Mouse (Mus musculus): ENCODE results near the gene Ociad2. TPM values are rescaled to one million over a fixed set of nuclear protein-coding genes. Genes with fewer than 3 reads are reported as not detected.
"Not testable (repeated sequence)": the region's sequence is repeated elsewhere in the genome, so short reads cannot be mapped to it uniquely, and the experiment has no call there.

The Ociad2 gene
- polyA plus RNA-seq, 1 experiment from 2014 or later, result 17.0 TPM

DNA sequence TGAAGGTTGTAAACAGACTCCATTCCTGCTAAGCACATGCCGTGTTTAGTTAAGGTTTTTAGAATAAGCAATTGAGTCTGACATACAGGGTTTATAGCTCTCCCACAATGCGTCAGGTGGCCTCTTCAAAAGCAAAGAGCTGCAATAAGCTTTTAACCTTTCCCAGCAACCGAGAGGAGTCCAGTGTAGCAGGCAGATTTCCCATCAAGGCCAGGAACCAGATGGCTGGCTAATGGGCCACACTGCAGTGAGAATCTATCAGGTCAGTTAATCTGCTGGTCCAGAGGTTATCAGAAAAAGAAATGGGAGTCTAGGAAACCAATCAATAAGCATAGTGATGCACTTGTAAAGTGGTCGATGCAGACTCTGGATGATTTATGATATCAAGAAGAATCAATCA is 9.8 kb downstream of the Ociad2 start:
- Histone ChIP-seq H3K27me3 (replicated peaks) (no peaks in the 10 kb centered on the region; the same call in 1 of the 2 replicates), H3K4me2 (no peak overlapping the region), H3K4me1 (peaks cover 23% of the 10 kb centered on the region), H3K9ac (no peak overlapping the region), H3K36me3 (0 out of 2 replicates have a peak, but pooled peaks cover 4% of the 10 kb centered on the region), H3K27ac (replicated peaks) (no peak overlapping the region), H3K4me3 (no peak overlapping the region), H3K9me3 (no peaks in the 10 kb centered on the region)
- 61% methylated on average over 4 of the region's 4 CpGs for WGBS
- ATAC-seq (ENCODE audit: extremely low read depth, insufficient number of reproducible peaks, low FRiP score, low TSS enrichment), result no peak

DNA sequence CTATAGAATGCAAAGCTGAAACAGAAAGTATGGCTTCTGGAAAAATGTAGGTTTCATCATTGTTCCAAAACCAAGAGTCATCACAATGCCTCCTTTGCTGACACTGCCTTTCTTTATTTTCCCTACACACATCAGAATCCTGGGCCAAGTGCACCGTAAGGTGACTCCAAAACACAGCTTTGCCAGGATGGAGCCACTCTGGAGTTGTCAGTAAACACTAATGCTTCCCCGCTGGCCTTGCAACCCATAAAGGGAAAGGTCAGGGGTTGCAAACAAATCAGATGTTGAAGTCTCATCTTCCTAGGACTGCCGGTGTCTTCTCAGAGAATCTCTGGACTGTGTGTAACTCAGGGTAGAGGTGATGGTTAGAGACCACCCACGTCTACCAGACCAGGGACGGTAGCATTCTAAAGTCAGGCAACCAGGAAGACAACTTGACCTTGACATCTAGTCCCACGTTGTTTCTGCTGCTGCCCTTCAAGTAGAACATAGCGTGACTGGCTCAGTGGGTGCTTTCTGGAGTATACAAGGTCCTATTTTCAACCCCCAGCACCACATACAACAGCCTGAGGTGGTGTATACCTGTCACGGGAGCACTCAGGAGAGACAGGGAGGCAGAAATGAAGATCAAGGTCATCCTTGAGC is 16.2 kb downstream of the Ociad2 start:
- WGBS, result 79% methylated on average over 8 of the region's 8 CpGs
- Histone ChIP-seq H3K4me1 (no peaks in the 10 kb centered on the region), H3K4me3 (no peak overlapping the region), H3K27me3 (replicated peaks) (no peaks in the 10 kb centered on the region), H3K9me3 (no peaks in the 10 kb centered on the region), H3K4me2 (no peak overlapping the region), H3K9ac (no peak overlapping the region), H3K36me3 (peaks cover 20% of the 10 kb centered on the region), H3K27ac (replicated peaks) (no peak overlapping the region)
- ATAC-seq (ENCODE audit: extremely low read depth, insufficient number of reproducible peaks, low FRiP score, low TSS enrichment), result no peak

DNA sequence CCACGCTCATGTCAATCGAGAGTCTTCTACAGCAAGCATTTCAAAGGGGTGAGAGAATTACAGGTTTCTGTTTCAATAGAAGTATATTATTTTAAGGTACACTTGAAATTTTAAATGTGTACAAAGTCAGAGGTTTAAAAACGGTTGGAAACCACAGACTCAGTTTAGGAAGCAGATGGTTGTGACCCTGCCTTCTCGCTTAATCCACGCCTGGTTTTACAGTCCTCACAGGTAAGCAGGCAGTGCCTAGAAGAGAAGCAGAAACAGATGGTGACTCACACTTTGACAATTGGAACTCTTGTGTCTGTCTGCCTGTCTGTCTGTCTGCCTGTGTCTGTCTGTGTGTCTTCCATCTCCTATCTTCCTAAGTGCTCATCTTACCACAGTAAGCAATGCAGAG is 17.2 kb downstream of the Ociad2 start:
- H3K27ac ChIP-seq (replicated peaks), result no peak overlapping the region
- no peaks in the 10 kb centered on the region for H3K27me3 ChIP-seq (replicated peaks)
- H3K4me2 ChIP-seq, result no peak overlapping the region
- H3K4me3 ChIP-seq, result no peak overlapping the region
- H3K9me3 ChIP-seq, result no peaks in the 10 kb centered on the region
- 82% methylated on average over 5 of the region's 5 CpGs for WGBS
- ATAC-seq (ENCODE audit: extremely low read depth, insufficient number of reproducible peaks, low FRiP score, low TSS enrichment), result no peak
- H3K9ac ChIP-seq, result no peak overlapping the region
- H3K36me3 ChIP-seq, result peaks cover 19% of the 10 kb centered on the region
- no peaks in the 10 kb centered on the region for H3K4me1 ChIP-seq

DNA sequence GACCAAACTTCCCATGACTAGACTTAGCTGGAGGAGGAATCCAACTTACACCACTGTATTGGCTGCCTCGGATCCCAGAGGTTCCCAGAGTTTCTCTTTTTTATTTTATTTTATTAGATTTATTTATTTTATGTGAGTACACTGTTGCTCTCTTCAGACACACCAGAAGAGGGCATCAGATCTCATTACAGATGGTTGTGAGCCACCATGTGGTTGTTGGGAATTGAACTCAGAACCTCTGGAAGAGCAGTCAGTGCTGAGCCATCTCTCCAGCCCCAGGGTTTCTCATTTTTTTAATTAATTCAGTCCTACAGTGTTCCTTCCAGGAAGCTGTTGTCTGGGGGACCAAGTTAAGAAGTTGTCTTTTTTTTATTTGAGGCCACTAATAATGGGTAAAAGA is 18.1 kb downstream of the Ociad2 start:
- H3K4me3 ChIP-seq; H3K4me1 ChIP-seq; H3K9me3 ChIP-seq; H3K27ac ChIP-seq (replicated peaks); H3K4me2 ChIP-seq; H3K9ac ChIP-seq; H3K27me3 ChIP-seq (replicated peaks); ATAC-seq (ENCODE audit: extremely low read depth, insufficient number of reproducible peaks, low FRiP score, low TSS enrichment): not testable (repeated sequence)
- WGBS, result 82% methylated on average over 1 of the region's 1 CpGs
- peaks cover 20% of the 10 kb centered on the region for H3K36me3 ChIP-seq

DNA sequence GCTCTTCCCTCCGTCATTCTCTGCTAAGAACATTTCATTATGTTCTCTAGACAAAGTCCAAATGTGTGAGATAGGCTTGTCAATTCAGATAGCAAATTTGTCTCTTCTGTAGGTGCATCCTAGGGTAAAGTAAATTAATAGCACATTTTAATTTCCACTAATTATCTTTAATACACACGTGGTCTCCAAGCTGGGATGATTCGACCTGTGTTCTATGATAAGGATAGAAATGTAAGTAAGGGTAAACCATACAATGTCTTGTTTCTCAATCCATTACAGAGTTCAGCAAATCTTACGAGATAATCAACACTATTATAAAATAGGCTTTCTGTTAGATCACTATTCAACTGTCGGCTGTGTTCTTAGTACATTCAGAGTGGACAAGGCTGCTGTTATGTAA is 21.5 kb downstream of the Ociad2 start:
- 88% methylated on average over 5 of the region's 5 CpGs for WGBS
- Histone ChIP-seq H3K4me3 (no peak overlapping the region), H3K27me3 (replicated peaks) (no peaks in the 10 kb centered on the region), H3K27ac (replicated peaks) (no peak overlapping the region), H3K9me3 (no peaks in the 10 kb centered on the region), H3K4me1 (peaks cover 25% of the 10 kb centered on the region), H3K36me3 (peaks cover 50% of the 10 kb centered on the region), H3K9ac (no peak overlapping the region), H3K4me2 (no peak overlapping the region)
- ATAC-seq (ENCODE audit: extremely low read depth, insufficient number of reproducible peaks, low FRiP score, low TSS enrichment), result no peak

DNA sequence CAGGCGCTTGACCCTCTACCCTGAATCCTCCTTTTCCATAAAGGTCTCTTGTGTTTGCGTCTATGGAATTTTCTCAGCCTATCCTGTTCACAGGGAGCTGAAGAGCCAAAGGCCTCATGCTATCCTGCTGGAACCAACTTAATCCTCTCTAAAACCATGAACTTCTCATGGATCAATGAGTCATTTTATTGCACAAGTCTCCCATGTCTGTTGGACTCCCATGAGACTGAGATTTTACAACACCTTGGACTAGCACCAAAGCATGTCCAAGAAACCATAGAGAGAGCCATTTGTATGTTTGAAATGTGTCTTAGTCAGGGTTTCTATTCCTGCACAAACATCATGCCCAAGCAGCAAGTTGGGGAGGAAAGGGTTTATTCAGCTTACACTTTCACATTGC is 26.2 kb downstream of the Ociad2 start:
- H3K27me3 ChIP-seq (replicated peaks), result no peaks in the 10 kb centered on the region
- H3K4me3 ChIP-seq, result no peak overlapping the region
- no peak for ATAC-seq (ENCODE audit: extremely low read depth, insufficient number of reproducible peaks, low FRiP score, low TSS enrichment)
- 93% methylated on average over 2 of the region's 2 CpGs for WGBS
- peaks cover 81% of the 10 kb centered on the region for H3K36me3 ChIP-seq
- no peak overlapping the region for H3K9ac ChIP-seq
- no peaks in the 10 kb centered on the region for H3K9me3 ChIP-seq
- H3K27ac ChIP-seq (replicated peaks), result no peak overlapping the region
- H3K4me2 ChIP-seq, result no peak overlapping the region
- peaks cover 52% of the 10 kb centered on the region for H3K4me1 ChIP-seq

DNA sequence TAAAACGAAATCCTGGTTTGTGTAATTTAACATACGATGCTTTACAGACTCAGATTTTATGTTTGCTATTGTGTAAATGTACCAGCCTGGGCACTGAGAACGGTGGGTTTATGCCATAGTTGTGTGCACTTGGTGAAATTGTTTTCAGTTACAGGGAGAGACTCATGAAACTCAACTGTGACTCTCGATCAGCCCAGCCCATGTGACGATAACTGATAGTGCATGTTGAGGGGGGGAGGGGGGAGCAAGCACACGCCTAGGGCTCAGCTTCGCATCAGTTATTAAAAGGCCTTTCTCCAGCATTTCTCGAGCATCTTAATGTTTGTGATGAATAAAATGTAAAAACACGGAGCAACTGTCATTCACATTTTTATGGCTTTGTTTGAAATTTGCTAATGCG is 27.2 kb downstream of the Ociad2 start:
- no peak overlapping the region for H3K4me3 ChIP-seq
- WGBS, result 75% methylated on average over 10 of the region's 10 CpGs
- no peak overlapping the region for H3K27ac ChIP-seq (replicated peaks)
- no peak overlapping the region for H3K4me2 ChIP-seq
- ATAC-seq (ENCODE audit: extremely low read depth, insufficient number of reproducible peaks, low FRiP score, low TSS enrichment), result no peak
- H3K9me3 ChIP-seq, result no peaks in the 10 kb centered on the region
- H3K4me1 ChIP-seq, result peaks cover 55% of the 10 kb centered on the region
- peaks cover 89% of the 10 kb centered on the region for H3K36me3 ChIP-seq
- no peak overlapping the region for H3K9ac ChIP-seq
- H3K27me3 ChIP-seq (replicated peaks), result no peaks in the 10 kb centered on the region

DNA sequence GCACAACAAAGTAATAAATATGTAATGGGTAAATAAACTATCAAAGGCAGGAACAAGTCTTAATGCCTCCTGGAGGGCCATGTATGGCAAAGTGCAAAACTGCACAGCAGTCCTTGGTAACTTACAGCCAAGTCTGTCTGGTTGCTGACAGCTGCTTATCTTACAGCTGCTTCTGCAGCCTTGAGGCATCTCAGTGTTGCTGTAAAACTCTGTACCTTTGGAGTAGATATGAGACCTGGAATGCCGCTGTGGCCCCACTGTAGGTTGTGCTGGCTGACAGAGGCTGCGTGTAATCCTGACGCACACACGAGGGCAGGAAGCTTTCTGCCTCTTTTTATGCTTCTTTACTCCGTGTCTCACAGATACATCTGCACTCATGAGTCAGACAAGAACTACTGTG is 29.4 kb downstream of the Ociad2 start:
- Histone ChIP-seq H3K27me3 (replicated peaks) (no peaks in the 10 kb centered on the region), H3K9ac (no peak overlapping the region; the same call in 1 of the 2 replicates), H3K4me2 (peak overlapping the region; percentile 20; the same call in 1 of the 2 replicates), H3K27ac (replicated peaks) (peak overlapping the region; percentile 74), H3K4me3 (no peak overlapping the region), H3K36me3 (peaks cover 95% of the 10 kb centered on the region), H3K9me3 (no peaks in the 10 kb centered on the region), H3K4me1 (peaks cover 56% of the 10 kb centered on the region)
- peak; percentile 51; the same call in 1 of the 2 replicates for ATAC-seq (ENCODE audit: extremely low read depth, insufficient number of reproducible peaks, low FRiP score, low TSS enrichment)
- 27% methylated on average over 5 of the region's 5 CpGs for WGBS

DNA sequence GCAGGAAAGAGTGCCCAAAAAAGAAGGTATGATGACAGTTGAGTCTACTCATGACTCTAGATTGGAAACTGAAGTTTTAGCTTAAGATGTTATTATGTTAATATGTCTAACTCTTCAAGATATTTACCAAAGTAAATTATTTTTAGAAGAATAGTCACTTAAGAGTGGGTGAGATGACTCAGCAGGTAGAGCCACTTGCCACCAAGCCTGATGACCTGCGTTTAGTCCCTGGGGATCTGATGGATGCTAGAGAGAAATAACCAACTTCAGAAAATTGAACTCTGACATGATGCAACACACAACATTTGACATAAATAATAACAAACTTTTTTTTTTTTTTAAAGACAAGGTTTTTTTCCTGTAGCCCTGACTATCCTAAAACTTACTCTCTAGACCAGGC is 30.4 kb downstream of the Ociad2 start:
- Histone ChIP-seq H3K36me3 (peaks cover 93% of the 10 kb centered on the region), H3K4me3 (no peak overlapping the region), H3K27ac (replicated peaks) (peak overlapping the region; percentile 74), H3K4me2 (no peak overlapping the region), H3K27me3 (replicated peaks) (no peaks in the 10 kb centered on the region), H3K4me1 (peaks cover 45% of the 10 kb centered on the region), H3K9ac (no peak overlapping the region), H3K9me3 (no peaks in the 10 kb centered on the region)
- no peak for ATAC-seq (ENCODE audit: extremely low read depth, insufficient number of reproducible peaks, low FRiP score, low TSS enrichment)
- 72% methylated on average over 1 of the region's 1 CpGs for WGBS

DNA sequence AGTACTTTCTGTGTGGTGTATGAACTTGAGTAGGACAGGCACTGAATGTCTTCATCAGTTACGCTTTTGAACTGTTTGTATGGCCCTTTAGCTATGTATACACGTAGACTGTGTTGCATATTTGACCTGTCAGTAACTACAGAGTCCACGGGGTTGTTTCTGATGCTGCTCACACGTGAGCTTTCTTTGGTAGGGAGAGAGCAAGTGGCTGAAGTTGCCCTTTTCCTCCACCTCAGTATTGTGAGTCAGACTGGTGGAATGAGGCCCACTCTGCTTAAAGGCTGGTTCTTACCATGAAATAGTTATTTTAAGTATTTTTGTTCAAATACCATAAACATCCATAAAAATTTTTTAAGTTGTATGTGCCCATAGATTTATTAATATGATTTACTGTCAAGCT is 31.3 kb downstream of the Ociad2 start:
- no peak for ATAC-seq (ENCODE audit: extremely low read depth, insufficient number of reproducible peaks, low FRiP score, low TSS enrichment)

DNA sequence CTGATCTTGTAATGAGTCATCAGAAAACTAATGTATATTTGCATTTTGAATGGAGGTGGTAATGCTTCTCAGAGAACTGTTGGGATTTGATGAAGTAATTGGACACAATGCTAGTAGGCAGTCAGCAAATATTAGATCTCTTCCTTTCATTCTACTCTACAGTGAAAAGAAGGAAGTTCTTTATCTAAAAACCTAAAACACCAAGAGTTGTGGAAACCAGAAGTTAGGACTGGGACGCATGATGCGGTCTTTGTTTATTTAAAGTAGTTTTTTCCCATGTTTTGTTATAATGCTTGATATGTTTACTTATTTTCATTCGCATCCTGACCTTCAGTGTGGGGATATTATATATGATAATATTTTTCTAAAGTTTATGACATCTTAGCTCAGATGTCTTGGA is 33.5 kb downstream of the Ociad2 start:
- Histone ChIP-seq H3K27ac (replicated peaks) (no peak overlapping the region), H3K27me3 (replicated peaks) (no peaks in the 10 kb centered on the region), H3K4me1 (peaks cover 32% of the 10 kb centered on the region), H3K9ac (no peak overlapping the region), H3K36me3 (peaks cover 87% of the 10 kb centered on the region), H3K4me3 (no peak overlapping the region), H3K4me2 (no peak overlapping the region), H3K9me3 (no peaks in the 10 kb centered on the region)
- no peak for ATAC-seq (ENCODE audit: extremely low read depth, insufficient number of reproducible peaks, low FRiP score, low TSS enrichment)
- WGBS, result 79% methylated on average over 3 of the region's 3 CpGs

More for the DNA sequence above, 31.3 kb downstream of the Ociad2 start:
- H3K4me1 ChIP-seq, result peaks cover 38% of the 10 kb centered on the region
- H3K27ac ChIP-seq (replicated peaks), result no peak overlapping the region; the same call in 1 of the 2 replicates
- no peak overlapping the region for H3K4me2 ChIP-seq
- no peak overlapping the region for H3K4me3 ChIP-seq
- peaks cover 93% of the 10 kb centered on the region for H3K36me3 ChIP-seq
- WGBS, result 79% methylated on average over 4 of the region's 4 CpGs
- H3K9ac ChIP-seq, result no peak overlapping the region
- H3K9me3 ChIP-seq, result no peaks in the 10 kb centered on the region
- H3K27me3 ChIP-seq (replicated peaks), result no peaks in the 10 kb centered on the region

DNA sequence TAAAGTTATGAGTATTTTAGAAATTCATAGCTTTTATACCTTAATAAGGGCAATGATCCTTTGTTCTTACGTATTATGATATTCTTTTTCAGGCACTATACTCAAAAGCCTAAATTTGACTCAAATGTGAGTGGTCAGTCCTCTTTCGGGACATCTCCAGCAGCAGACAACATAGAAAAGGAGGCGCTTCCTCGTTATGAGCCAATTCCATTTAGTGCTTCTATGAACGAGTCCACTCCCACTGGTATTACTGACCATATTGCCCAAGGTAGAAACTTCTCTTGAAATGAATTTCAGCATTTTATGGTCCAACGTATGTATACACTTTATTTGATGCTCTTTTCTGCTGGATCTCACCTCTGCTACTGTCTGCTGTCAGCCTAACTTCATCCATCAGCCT is 34.3 kb downstream of the Ociad2 start:
- Histone ChIP-seq H3K9me3 (no peaks in the 10 kb centered on the region), H3K27me3 (replicated peaks) (no peaks in the 10 kb centered on the region), H3K4me1 (peaks cover 28% of the 10 kb centered on the region), H3K36me3 (peaks cover 88% of the 10 kb centered on the region), H3K9ac (no peak overlapping the region), H3K4me2 (no peak overlapping the region), H3K4me3 (no peak overlapping the region), H3K27ac (replicated peaks) (no peak overlapping the region)
- no peak for ATAC-seq (ENCODE audit: extremely low read depth, insufficient number of reproducible peaks, low FRiP score, low TSS enrichment)
- WGBS, result 93% methylated on average over 6 of the region's 6 CpGs

Data from heart, embryonic 13.5 days (tissue).